Mouse (Mus musculus) spleen, adult 2 months (tissue): ENCODE results near the gene Cd28.

Experiments
- CTCF ChIP-seq: fragments of 200-500 bp; IDR thresholded peaks from 2 replicates; pipeline ENCODE4 v1.5.1; 2011; ENCODE audit warnings: mild to moderate bottlenecking, inconsistent platforms; ENCODE audit not compliant: insufficient read depth, insufficient read length, insufficient replicate concordance; ENCODE audit errors: extremely low read depth
- POLR2A ChIP-seq: fragments of 200-500 bp; IDR thresholded peaks from 2 replicates; pipeline ENCODE4 v1.6.1; 2011; ENCODE audit warnings: low read depth, low read length, inconsistent platforms

- TF ChIP-seq CTCF = no peak
- TF ChIP-seq POLR2A = no peak
These were observed 30.3 kb downstream of the Cd28 start for GRCm38 (mm10) chr1:60746856-60747255.
